Mouse (Mus musculus) hindbrain, embryonic 11.5 days (tissue): ENCODE data around the gene Adora2a. TPM values are rescaled to one million over a fixed set of nuclear protein-coding genes. Genes with fewer than 3 reads are reported as not detected.

Experiments
- ATAC-seq: fragments of 200-750 bp; cut with Nextera tagmentation; 2 replicates; pipeline ENCODE4 v1.8.0; 2017; ENCODE audit warnings: mild to moderate bottlenecking, moderate TSS enrichment, moderate library complexity; ENCODE audit not compliant: low FRiP score
- DNase-seq: peaks from one replicate; pipeline ENCODE4 v3.0.0-alpha.2; 2015; ENCODE audit warnings: low spot score
- H3K27ac ChIP-seq: fragments of 300-500 bp; sonication (generic); 2 replicates; pipeline ENCODE4 v1.5.1; 2014; ENCODE audit warnings: mild to moderate bottlenecking, low read depth, low read length
- H3K27me3 ChIP-seq: fragments of 300-500 bp; sonication (generic); 2 replicates; pipeline ENCODE4 v1.6.1; 2014; ENCODE audit warnings: mild to moderate bottlenecking, low read length, moderate library complexity, mixed read lengths; ENCODE audit not compliant: control insufficient read depth, insufficient read depth
- H3K36me3 ChIP-seq: fragments of 300-500 bp; sonication (generic); 2 replicates; pipeline ENCODE4 v1.6.1; 2014; ENCODE audit warnings: mild to moderate bottlenecking, low read length, moderate library complexity, mixed read lengths; ENCODE audit not compliant: control insufficient read depth, insufficient read depth
- H3K4me1 ChIP-seq: fragments of 300-500 bp; sonication (generic); replicated peaks from 2 replicates; pipeline ENCODE4 v1.6.1; 2014; ENCODE audit warnings: low read length, mixed read lengths; ENCODE audit not compliant: control insufficient read depth, insufficient read depth
- H3K4me2 ChIP-seq: fragments of 300-500 bp; sonication (generic); replicated peaks from 2 replicates; pipeline ENCODE4 v1.6.1; 2014; ENCODE audit warnings: mild to moderate bottlenecking, low read depth, low read length
- H3K4me3 ChIP-seq: fragments of 300-500 bp; sonication (generic); 2 replicates; pipeline ENCODE4 v1.5.1; 2014; ENCODE audit warnings: low read depth, low read length
- H3K9ac ChIP-seq: fragments of 300-500 bp; sonication (generic); 2 replicates; pipeline ENCODE4 v1.6.1; 2014; ENCODE audit warnings: low read depth, low read length
- H3K9me3 ChIP-seq: fragments of 300-500 bp; sonication (generic); 2 replicates; pipeline ENCODE4 v1.6.1; 2016; ENCODE audit warnings: low read length; ENCODE audit not compliant: control insufficient read depth
- WGBS: fragments of 180-500 bp; shearing (Covaris S2); extraction: QIAGEN DNeasy Blood & Tissue Kit; methylation state at CpG from one replicate; pipeline ENCODE4 v1.1.7; 2014; 5-methylcytosine and 5-hydroxymethylcytosine counted together
- polyA plus RNA-seq: library from polyadenylated mRNA; unstranded; fragments of >200 nt; fragmentation: Nextera tagmentation; extraction: Ambion mirVana; gene quantifications from 2 replicates; pipeline ENCODE4 v1.2.1, GENCODE M21; 2014

The Adora2a gene
- polyA plus RNA-seq, 1 experiment from 2014 or later: 5.0 TPM

DNA sequence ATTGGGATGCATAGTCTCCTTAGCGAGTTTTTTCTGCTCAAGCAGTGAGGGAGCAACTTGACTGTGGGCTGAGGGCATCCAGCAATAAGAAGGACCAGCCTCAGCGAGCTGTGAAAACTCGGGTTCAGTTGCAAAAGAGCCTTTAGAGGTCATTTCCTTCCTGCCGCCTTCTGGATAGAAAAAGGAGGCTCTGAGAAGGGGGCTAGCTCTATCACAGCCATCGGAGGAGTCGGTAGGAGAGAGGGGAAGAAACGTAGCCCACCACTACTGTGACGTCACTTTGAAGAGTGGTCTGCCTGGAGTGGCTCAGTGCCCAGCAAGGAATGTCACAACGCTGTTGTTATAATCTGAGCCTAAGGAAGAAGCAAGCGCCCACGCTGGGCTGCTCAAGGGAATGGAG, 10.4 kb downstream of the Adora2a start:
- ATAC-seq (no peak), DNase-seq (no peak)
- no peaks in the 10 kb centered on the region; the same call in 1 of the 2 replicates for H3K4me1 ChIP-seq
- 81% methylated on average over 11 of the region's 11 CpGs for WGBS
- H3K4me3 ChIP-seq: no peak overlapping the region
- H3K27me3 ChIP-seq: no peaks in the 10 kb centered on the region
- H3K36me3 ChIP-seq: no peaks in the 10 kb centered on the region
- no peak overlapping the region for H3K27ac ChIP-seq
- no peak overlapping the region for H3K4me2 ChIP-seq
- no peaks in the 10 kb centered on the region for H3K9me3 ChIP-seq
- no peak overlapping the region for H3K9ac ChIP-seq

DNA sequence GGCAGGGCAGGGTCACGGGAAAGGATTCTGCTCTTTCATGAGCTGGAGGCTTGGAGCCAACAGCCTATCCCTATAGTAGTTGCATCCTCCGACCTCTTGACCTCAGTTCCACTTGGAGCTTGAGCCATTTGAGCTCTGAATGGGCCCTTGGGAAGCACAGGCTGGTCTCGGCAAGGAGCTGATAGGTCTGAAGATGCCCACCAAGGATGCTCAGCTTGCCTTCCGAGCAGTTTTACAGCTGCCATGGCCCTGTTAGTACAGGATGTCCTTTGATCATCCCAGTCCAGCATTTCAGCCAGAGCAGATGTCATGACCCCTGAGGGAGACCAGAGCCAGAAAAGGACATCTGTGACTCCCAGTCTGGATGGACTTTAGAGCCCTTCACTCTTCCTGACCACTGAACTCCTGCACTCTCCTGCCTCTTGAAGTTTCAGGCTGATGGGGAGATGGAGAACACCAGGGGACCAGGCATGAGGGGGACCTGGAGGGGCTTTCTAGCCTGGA, 11.6 kb downstream of the Adora2a start:
- Histone ChIP-seq H3K36me3 (no peaks in the 10 kb centered on the region), H3K27me3 (no peaks in the 10 kb centered on the region), H3K4me2 (no peak overlapping the region), H3K4me3 (no peak overlapping the region), H3K4me1 (no peaks in the 10 kb centered on the region; the same call in 1 of the 2 replicates), H3K9ac (no peak overlapping the region), H3K9me3 (no peaks in the 10 kb centered on the region), H3K27ac (no peak overlapping the region)
- WGBS: 28% methylated on average over 4 of the region's 4 CpGs
- DNase-seq: no peak
- ATAC-seq: no peak

DNA sequence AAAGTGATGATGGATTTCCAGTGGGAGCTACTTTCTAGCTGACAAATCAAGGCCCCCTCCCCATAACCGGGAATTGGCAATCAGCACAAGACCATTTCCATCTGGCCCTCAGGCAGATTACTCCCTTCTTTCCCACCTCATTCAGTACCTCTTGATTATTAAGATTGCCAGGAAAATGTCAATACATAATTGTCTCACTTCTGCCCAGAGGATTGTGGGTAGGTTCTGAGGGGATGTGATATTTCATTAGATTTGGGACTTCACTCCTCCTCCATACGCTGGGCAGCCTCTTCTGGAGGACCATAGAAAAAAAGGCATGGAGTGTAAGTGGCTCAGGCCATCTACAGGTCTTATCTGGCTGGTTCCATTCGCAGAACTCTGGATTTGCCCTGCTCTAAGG, 15.6 kb downstream of the Adora2a start:
- H3K9me3 ChIP-seq: no peaks in the 10 kb centered on the region
- H3K36me3 ChIP-seq: no peaks in the 10 kb centered on the region
- ATAC-seq: no peak
- H3K27ac ChIP-seq: no peak overlapping the region
- no peak overlapping the region for H3K4me3 ChIP-seq
- DNase-seq: no peak
- H3K4me1 ChIP-seq: no peaks in the 10 kb centered on the region; the same call in 1 of the 2 replicates
- no peaks in the 10 kb centered on the region for H3K27me3 ChIP-seq
- H3K4me2 ChIP-seq: no peak overlapping the region
- no peak overlapping the region for H3K9ac ChIP-seq
- 87% methylated on average over 3 of the region's 3 CpGs for WGBS

DNA sequence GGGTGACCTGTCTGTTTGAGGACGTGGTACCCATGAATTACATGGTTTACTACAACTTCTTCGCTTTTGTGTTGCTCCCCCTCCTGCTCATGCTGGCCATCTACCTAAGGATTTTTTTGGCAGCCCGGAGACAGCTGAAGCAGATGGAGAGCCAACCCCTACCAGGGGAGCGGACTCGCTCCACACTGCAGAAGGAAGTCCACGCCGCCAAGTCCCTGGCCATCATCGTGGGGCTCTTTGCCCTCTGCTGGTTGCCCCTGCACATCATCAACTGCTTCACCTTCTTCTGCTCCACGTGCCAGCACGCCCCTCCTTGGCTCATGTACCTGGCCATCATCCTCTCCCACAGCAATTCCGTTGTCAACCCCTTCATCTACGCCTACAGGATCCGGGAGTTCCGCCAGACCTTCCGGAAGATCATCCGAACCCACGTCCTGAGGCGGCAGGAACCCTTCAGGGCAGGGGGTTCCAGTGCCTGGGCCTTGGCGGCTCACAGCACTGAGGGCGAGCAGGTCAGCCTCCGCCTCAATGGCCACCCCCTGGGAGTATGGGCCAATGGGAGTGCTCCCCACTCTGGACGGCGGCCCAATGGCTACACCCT, 16.6 kb downstream of the Adora2a start:
- no peaks in the 10 kb centered on the region for H3K36me3 ChIP-seq
- no peak overlapping the region for H3K27ac ChIP-seq
- DNase-seq (no peak), ATAC-seq (no peak)
- H3K4me1 ChIP-seq: no peaks in the 10 kb centered on the region; the same call in 1 of the 2 replicates
- H3K4me2 ChIP-seq: no peak overlapping the region
- no peaks in the 10 kb centered on the region for H3K27me3 ChIP-seq
- H3K9me3 ChIP-seq: no peaks in the 10 kb centered on the region
- no peak overlapping the region for H3K9ac ChIP-seq
- no peak overlapping the region for H3K4me3 ChIP-seq
- 91% methylated on average over 23 of the region's 23 CpGs for WGBS

DNA sequence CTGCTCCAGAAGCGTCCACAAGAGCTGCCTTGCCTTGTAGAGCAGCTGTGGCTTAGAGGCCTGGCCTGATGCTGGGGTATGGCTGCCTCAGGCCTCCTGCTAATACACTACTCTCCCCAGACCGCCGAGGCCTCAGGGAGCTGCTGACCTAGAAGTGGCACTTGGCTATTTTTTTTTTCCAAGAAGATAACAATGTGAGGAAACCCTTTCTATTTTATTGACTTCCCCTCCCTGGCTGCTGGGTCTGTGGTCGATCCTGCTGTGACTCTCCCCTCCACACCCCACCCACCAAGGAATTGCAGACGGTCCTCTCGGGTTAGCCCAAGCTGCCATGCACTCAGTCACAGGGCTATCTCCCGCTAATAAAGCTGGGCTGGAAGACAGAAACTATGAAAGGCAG, 17.5 kb downstream of the Adora2a start:
- ATAC-seq: no peak
- H3K27me3 ChIP-seq: no peaks in the 10 kb centered on the region
- no peak overlapping the region for H3K4me2 ChIP-seq
- H3K27ac ChIP-seq: no peak overlapping the region
- H3K9ac ChIP-seq: no peak overlapping the region
- H3K4me3 ChIP-seq: no peak overlapping the region
- H3K9me3 ChIP-seq: no peaks in the 10 kb centered on the region
- no peaks in the 10 kb centered on the region for H3K36me3 ChIP-seq
- DNase-seq: no peak
- H3K4me1 ChIP-seq: no peaks in the 10 kb centered on the region
- 82% methylated on average over 7 of the region's 7 CpGs for WGBS

DNA sequence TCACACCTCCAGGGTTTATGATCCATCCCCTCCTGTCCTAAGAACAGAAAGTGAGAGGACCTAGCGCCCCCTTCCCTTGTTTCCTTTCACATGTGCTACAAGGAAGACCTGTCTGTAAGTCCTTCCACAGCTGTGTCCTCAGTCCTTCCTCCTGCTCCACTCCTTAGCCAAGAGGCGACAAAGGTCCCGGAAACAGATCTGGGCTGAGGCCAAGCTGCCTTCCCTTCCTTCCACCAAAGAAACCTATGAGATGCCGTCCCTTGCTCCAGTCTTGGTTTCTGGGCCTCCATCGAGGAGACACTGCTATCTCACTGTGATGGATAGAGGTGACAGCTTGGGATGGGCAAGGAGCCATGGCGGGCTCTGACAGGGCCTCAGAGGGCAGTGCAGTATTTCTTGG, 18.4 kb downstream of the Adora2a start:
- no peaks in the 10 kb centered on the region for H3K4me1 ChIP-seq
- H3K36me3 ChIP-seq: no peaks in the 10 kb centered on the region
- no peak overlapping the region for H3K4me3 ChIP-seq
- no peak for DNase-seq
- no peaks in the 10 kb centered on the region for H3K9me3 ChIP-seq
- WGBS: 93% methylated on average over 6 of the region's 6 CpGs
- no peak overlapping the region for H3K27ac ChIP-seq
- H3K27me3 ChIP-seq: no peaks in the 10 kb centered on the region
- no peak for ATAC-seq
- no peak overlapping the region for H3K4me2 ChIP-seq
- H3K9ac ChIP-seq: no peak overlapping the region

DNA sequence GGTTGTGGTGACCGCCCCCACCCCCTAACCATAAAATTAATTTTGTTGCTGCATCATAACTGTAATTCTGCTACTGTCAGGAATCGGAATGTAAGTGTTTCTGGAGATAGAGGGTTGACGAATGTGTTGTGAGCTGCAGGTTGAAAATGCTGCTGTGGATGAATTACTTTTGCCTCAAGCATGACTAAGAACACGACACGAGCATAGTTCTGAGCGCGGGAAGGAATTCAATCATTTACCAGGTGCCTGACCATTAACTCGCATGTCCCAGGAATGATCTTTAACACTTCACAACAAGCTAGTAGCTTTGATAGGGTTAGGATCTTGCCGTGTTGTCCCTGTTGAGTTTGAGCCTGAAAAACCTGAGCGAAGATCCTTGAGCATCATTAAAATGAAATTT, 20.6 kb downstream of the Adora2a start:
- no peak for DNase-seq
- Histone ChIP-seq H3K9ac (no peak overlapping the region), H3K4me1 (no peaks in the 10 kb centered on the region), H3K4me3 (no peak overlapping the region), H3K9me3 (no peaks in the 10 kb centered on the region), H3K27me3 (no peaks in the 10 kb centered on the region), H3K4me2 (no peak overlapping the region), H3K36me3 (no peaks in the 10 kb centered on the region), H3K27ac (no peak overlapping the region)
- WGBS: 82% methylated on average over 10 of the region's 10 CpGs
- ATAC-seq: no peak

DNA sequence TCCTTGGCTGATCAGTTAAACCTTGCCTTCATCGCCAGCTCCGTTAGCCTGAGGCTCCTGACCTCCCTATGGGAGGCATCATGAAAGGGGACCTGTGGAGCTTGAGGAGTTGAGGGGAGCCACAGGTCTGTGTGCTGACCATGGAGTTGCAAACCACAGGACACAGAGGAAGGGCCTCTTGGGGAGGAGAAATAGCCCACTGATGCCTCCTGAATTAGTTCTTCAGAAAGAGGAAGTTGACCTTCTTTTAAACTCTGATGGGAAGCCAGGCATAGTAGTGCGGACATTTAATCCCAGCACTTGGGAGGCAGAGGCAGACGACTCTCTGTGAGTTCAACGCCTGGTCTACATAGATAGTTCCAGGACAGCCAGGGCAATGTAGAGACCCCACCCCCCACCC, 22.2 kb downstream of the Adora2a start:
- ATAC-seq: no peak
- Histone ChIP-seq H3K9me3 (no peaks in the 10 kb centered on the region), H3K4me1 (no peaks in the 10 kb centered on the region), H3K36me3 (no peaks in the 10 kb centered on the region), H3K4me3 (no peak overlapping the region), H3K9ac (no peak overlapping the region), H3K27me3 (no peaks in the 10 kb centered on the region), H3K4me2 (no peak overlapping the region), H3K27ac (no peak overlapping the region)
- DNase-seq: no peak
- 77% methylated on average over 5 of the region's 5 CpGs for WGBS

DNA sequence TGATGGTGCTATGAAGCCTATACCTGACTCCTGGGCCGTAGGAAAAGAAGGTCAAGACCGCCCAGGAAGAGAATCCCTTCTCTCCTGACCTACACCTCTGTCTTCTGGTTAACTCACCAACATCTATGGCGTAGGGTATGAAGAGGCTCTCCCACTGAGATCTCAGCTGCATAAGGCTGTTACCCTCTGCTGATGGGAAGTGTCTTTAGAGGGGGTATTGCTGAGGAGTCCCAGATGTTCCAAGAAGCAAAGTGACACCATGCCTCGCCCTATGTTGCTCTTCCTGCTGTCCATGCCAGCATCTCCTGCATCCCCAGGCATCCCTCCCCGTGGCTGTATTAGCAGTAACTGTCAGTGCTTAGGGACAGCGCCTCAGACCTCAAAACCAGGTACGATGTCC, 22.7 kb downstream of the Adora2a start:
- no peak for ATAC-seq

More for the DNA sequence above, 22.7 kb downstream of the Adora2a start:
- no peak overlapping the region for H3K4me2 ChIP-seq
- H3K4me1 ChIP-seq: no peaks in the 10 kb centered on the region
- WGBS: 94% methylated on average over 7 of the region's 7 CpGs
- H3K27me3 ChIP-seq: no peaks in the 10 kb centered on the region
- H3K9ac ChIP-seq: no peak overlapping the region
- DNase-seq: no peak
- H3K4me3 ChIP-seq: no peak overlapping the region
- no peak overlapping the region for H3K27ac ChIP-seq
- no peaks in the 10 kb centered on the region for H3K9me3 ChIP-seq
- H3K36me3 ChIP-seq: no peaks in the 10 kb centered on the region
